Mouse (Mus musculus) bone marrow, adult 2 months (tissue): ENCODE measurements around the gene Pkp3.

Source experiments
- CTCF ChIP-seq: fragments of 200-500 bp; IDR thresholded peaks from 2 replicates; pipeline ENCODE4 v1.5.1; 2011; ENCODE audit warnings: low read length, control low read depth; ENCODE audit not compliant: control insufficient read depth, insufficient read depth
- POLR2A ChIP-seq: fragments of 200-500 bp; IDR thresholded peaks from 2 replicates; pipeline ENCODE4 v1.6.1; 2011; ENCODE audit warnings: low read depth, mild to moderate bottlenecking, control low read depth, low read length, borderline replicate concordance; ENCODE audit not compliant: control insufficient read depth

DNA sequence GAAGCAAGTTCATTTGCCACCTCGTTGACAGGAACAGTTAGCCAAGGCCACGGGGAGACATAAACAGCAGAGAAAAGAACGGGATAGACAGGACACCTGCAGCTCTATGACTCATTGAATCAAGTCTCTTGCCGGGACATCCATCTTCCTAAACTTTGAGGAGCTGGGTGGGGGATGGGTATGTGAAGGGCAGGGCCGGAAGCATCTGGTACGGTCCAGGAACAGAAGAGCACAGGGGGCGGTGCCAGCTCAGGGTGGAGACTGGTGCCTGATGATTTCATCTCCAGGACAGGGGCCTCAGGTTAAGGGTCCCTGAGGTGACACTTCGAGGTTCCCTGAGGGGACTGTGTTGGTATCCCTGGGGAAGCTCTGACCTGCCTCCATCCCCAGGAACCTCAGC, 9.9 kb downstream of the Pkp3 start:
- no peak for TF ChIP-seq CTCF
- TF ChIP-seq POLR2A = no peak
